Mouse (Mus musculus): ENCODE measurements at regions not wholly inside any gene's neighbourhood (a gene's known extent, or its start where the extent isn't known, plus 50 kb on each side); places are given as distances from the start of the nearest gene placed in this dataset.

DNA sequence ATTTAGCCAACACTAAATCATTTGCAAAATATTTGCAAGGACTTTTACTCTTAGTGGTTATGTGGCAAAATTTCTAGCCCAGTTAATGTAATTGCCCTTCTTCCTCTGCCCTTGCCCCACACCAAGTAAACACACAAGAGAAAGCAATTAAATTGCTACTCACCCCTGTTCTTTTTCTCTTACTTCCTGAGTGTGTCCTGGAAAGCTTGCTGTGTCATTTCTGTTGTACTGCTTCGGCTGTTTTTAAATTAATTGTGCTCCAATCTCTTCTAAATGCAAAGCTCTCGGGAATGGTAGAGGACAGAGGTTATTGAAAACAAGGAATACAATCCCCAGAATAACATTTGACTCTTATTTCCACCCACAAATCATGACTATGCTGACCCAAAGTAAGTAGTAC is 647.4 kb upstream of the Cited2 start:
- TF ChIP-seq CTCF (IDR thresholded peaks at IDR 0.05; ENCODE audit: low read depth) (no peak), EP300 (IDR thresholded peaks at IDR 0.05; ENCODE audit: low read depth) (no peak)

Measured in liver, embryonic 14.5 days (tissue).